Mouse (Mus musculus): Measurements from ENCODE around the gene Rnf187. TPM values are rescaled to one million over a fixed set of nuclear protein-coding genes. Genes with fewer than 3 reads are reported as not detected.

Rnf187 gene
- polyA plus RNA-seq, 1 experiment from 2014 or later: 131 TPM

- 85% methylated on average over 6 of the region's 6 CpGs for WGBS
- Histone ChIP-seq H3K4me2 (ENCODE audit: low read depth, low read length) (no peak overlapping the region), H3K27ac (ENCODE audit: low read length) (no peak overlapping the region), H3K4me3 (ENCODE audit: low read length) (no peak overlapping the region), H3K9me3 (ENCODE audit: control insufficient read depth, low read length) (no peaks in the 10 kb centered on the region), H3K4me1 (ENCODE audit: control insufficient read depth, insufficient read depth, low read length) (no peaks in the 10 kb centered on the region), H3K36me3 (ENCODE audit: control insufficient read depth, insufficient read depth, low read length) (peaks cover 13% of the 10 kb centered on the region), H3K9ac (ENCODE audit: low read depth, low read length) (no peak overlapping the region), H3K27me3 (replicated peaks; ENCODE audit: control insufficient read depth, insufficient read depth, low read length) (no peaks in the 10 kb centered on the region)
- no peak for ATAC-seq
Measured at GRCm38 (mm10) chr11:58897485-58897884, 41.2 kb downstream of the Rnf187 start.

GRCm38 (mm10) chr11:58894456-58894855 lies 44.3 kb downstream of the Rnf187 start:
- H3K9ac ChIP-seq (ENCODE audit: low read depth, low read length): no peak overlapping the region
- H3K4me1 ChIP-seq (ENCODE audit: control insufficient read depth, insufficient read depth, low read length): no peaks in the 10 kb centered on the region
- no peak overlapping the region for H3K4me3 ChIP-seq (ENCODE audit: low read length)
- no peaks in the 10 kb centered on the region for H3K9me3 ChIP-seq (ENCODE audit: control insufficient read depth, low read length)
- no peak overlapping the region for H3K4me2 ChIP-seq (ENCODE audit: low read depth, low read length)
- no peak for ATAC-seq
- H3K27me3 ChIP-seq (replicated peaks; ENCODE audit: control insufficient read depth, insufficient read depth, low read length): no peaks in the 10 kb centered on the region
- WGBS: 73% methylated on average over 6 of the region's 6 CpGs
- no peak overlapping the region for H3K27ac ChIP-seq (ENCODE audit: low read length)
- H3K36me3 ChIP-seq (ENCODE audit: control insufficient read depth, insufficient read depth, low read length): peaks cover 19% of the 10 kb centered on the region

- 85% methylated on average over 10 of the region's 10 CpGs for WGBS
- Histone ChIP-seq H3K4me2 (ENCODE audit: low read depth, low read length) (no peak overlapping the region), H3K36me3 (ENCODE audit: control insufficient read depth, insufficient read depth, low read length) (peaks cover 18% of the 10 kb centered on the region), H3K27ac (ENCODE audit: low read length) (no peak overlapping the region), H3K4me1 (ENCODE audit: control insufficient read depth, insufficient read depth, low read length) (no peaks in the 10 kb centered on the region), H3K9ac (ENCODE audit: low read depth, low read length) (no peak overlapping the region), H3K27me3 (replicated peaks; ENCODE audit: control insufficient read depth, insufficient read depth, low read length) (no peaks in the 10 kb centered on the region), H3K9me3 (ENCODE audit: control insufficient read depth, low read length) (no peaks in the 10 kb centered on the region), H3K4me3 (ENCODE audit: low read length) (no peak overlapping the region)
- ATAC-seq: no peak
Measured at GRCm38 (mm10) chr11:58890511-58890910, 48.2 kb downstream of the Rnf187 start.

- Histone ChIP-seq H3K36me3 (ENCODE audit: control insufficient read depth, insufficient read depth, low read length) (peaks cover 11% of the 10 kb centered on the region), H3K27me3 (replicated peaks; ENCODE audit: control insufficient read depth, insufficient read depth, low read length) (no peaks in the 10 kb centered on the region), H3K4me1 (ENCODE audit: control insufficient read depth, insufficient read depth, low read length) (no peaks in the 10 kb centered on the region), H3K9me3 (ENCODE audit: control insufficient read depth, low read length) (no peaks in the 10 kb centered on the region), H3K9ac (ENCODE audit: low read depth, low read length) (no peak overlapping the region), H3K27ac (ENCODE audit: low read length) (no peak overlapping the region), H3K4me2 (ENCODE audit: low read depth, low read length) (no peak overlapping the region), H3K4me3 (ENCODE audit: low read length) (no peak overlapping the region)
- no peak for ATAC-seq
- WGBS: 84% methylated on average over 8 of the region's 8 CpGs
Measured at GRCm38 (mm10) chr11:58883756-58884155, 55.0 kb downstream of the Rnf187 start.

Small RNA genes within 50 kb of the gene (microRNA-seq; reads per million reads assigned to microRNA genes)
- gene Gm44313: not detected

Other genes starting within 250 kb of the Rnf187 start
- not detected in 2 replicates for gene Olfr319, start 239.8 kb downstream of the Rnf187 start, polyA plus RNA-seq (2015; fragmentation: Nextera tagmentation; extraction: Ambion mirVana)
- gene Olfr318, start 214.9 kb downstream of the Rnf187 start, polyA plus RNA-seq (2015; fragmentation: Nextera tagmentation; extraction: Ambion mirVana): not detected in 2 replicates
- gene Olfr317, start 199.7 kb downstream of the Rnf187 start, polyA plus RNA-seq (2015; fragmentation: Nextera tagmentation; extraction: Ambion mirVana): not detected in 2 replicates
- not detected in 2 replicates for gene Olfr316, start 186.2 kb downstream of the Rnf187 start, polyA plus RNA-seq (2015; fragmentation: Nextera tagmentation; extraction: Ambion mirVana)
- gene Olfr315, start 165.7 kb downstream of the Rnf187 start, polyA plus RNA-seq (2015; fragmentation: Nextera tagmentation; extraction: Ambion mirVana): not detected in 2 replicates
- not detected in 2 replicates for gene Olfr314, start 156.0 kb downstream of the Rnf187 start, polyA plus RNA-seq (2015; fragmentation: Nextera tagmentation; extraction: Ambion mirVana)
- gene Fam183b, start 137.0 kb downstream of the Rnf187 start, polyA plus RNA-seq (2015; fragmentation: Nextera tagmentation; extraction: Ambion mirVana): 8.5 and 10.4 TPM in 2 replicates
- not detected in 2 replicates for gene Olfr313, start 123.9 kb downstream of the Rnf187 start, polyA plus RNA-seq (2015; fragmentation: Nextera tagmentation; extraction: Ambion mirVana)
- gene Olfr312, start 109.7 kb downstream of the Rnf187 start, polyA plus RNA-seq (2015; fragmentation: Nextera tagmentation; extraction: Ambion mirVana): not detected in 2 replicates
- not detected in 2 replicates for gene Olfr311, start 99.7 kb downstream of the Rnf187 start, polyA plus RNA-seq (2015; fragmentation: Nextera tagmentation; extraction: Ambion mirVana)
- gene Gm12258, start 91.8 kb downstream of the Rnf187 start, polyA plus RNA-seq (2015; fragmentation: Nextera tagmentation; extraction: Ambion mirVana): 5.2 and 5.6 TPM in 2 replicates
- gene 2810021J22Rik, start 71.7 kb downstream of the Rnf187 start, polyA plus RNA-seq (2015; fragmentation: Nextera tagmentation; extraction: Ambion mirVana): 5.2 and 5.3 TPM in 2 replicates
- 3.5 and 3.9 TPM in 2 replicates for gene Zfp39, start 34.7 kb downstream of the Rnf187 start, polyA plus RNA-seq (2015; fragmentation: Nextera tagmentation; extraction: Ambion mirVana)
- 0.16 and 0.40 TPM in 2 replicates for gene Btnl10, start 21.0 kb downstream of the Rnf187 start, polyA plus RNA-seq (2015; fragmentation: Nextera tagmentation; extraction: Ambion mirVana)
- gene Hist3h2ba, start 10.0 kb upstream of the Rnf187 start, polyA plus RNA-seq (2015; fragmentation: Nextera tagmentation; extraction: Ambion mirVana): 34.7 and 40.9 TPM in 2 replicates
- gene Hist3h2a, start 15.8 kb upstream of the Rnf187 start, polyA plus RNA-seq (2015; fragmentation: Nextera tagmentation; extraction: Ambion mirVana): 28.5 and 31.6 TPM in 2 replicates
- gene Trim17, start 15.8 kb upstream of the Rnf187 start, polyA plus RNA-seq (2015; fragmentation: Nextera tagmentation; extraction: Ambion mirVana): 0.15 and 0.35 TPM in 2 replicates
- gene Trim11, start 39.2 kb upstream of the Rnf187 start, polyA plus RNA-seq (2015; fragmentation: Nextera tagmentation; extraction: Ambion mirVana): 17.0 and 17.5 TPM in 2 replicates
- 0.89 and 1.0 TPM in 2 replicates for gene Obscn, start 197.5 kb upstream of the Rnf187 start, polyA plus RNA-seq (2015; fragmentation: Nextera tagmentation; extraction: Ambion mirVana)
- gene Iba57, start 224.8 kb upstream of the Rnf187 start, polyA plus RNA-seq (2015; fragmentation: Nextera tagmentation; extraction: Ambion mirVana): 7.4 and 7.7 TPM in 2 replicates
- 0.81 and 1.4 TPM in 2 replicates for gene Gjc2, start 244.3 kb upstream of the Rnf187 start, polyA plus RNA-seq (2015; fragmentation: Nextera tagmentation; extraction: Ambion mirVana)

Data from intestine, embryonic 16.5 days (tissue).